Mouse (Mus musculus): ENCODE results near the gene Tmem262.
A peak's percentile ranks its signal among the peaks of the same experiment; 100 is the strongest.

The Tmem262 gene

GRCm38 (mm10) chr19:6102169-6102853, 22.5 kb downstream of the Tmem262 start:
- DNase-seq (ENCODE audit: low read depth, low spot score), result no peak

GRCm38 (mm10) chr19:6104476-6104875, 24.6 kb downstream of the Tmem262 start:
- no peak for DNase-seq (ENCODE audit: low read depth, low spot score)

GRCm38 (mm10) chr19:6105586-6105985, 25.8 kb downstream of the Tmem262 start, which contains the start of gene Naaladl1:
Naaladl1 (plus strand) TSS chr19:6105782.
- DNase-seq (ENCODE audit: low read depth, low spot score), result no peak

GRCm38 (mm10) chr19:6113116-6113515, 33.3 kb downstream of the Tmem262 start:
- no peak for DNase-seq (ENCODE audit: low read depth, low spot score)

GRCm38 (mm10) chr19:6116113-6116850, 36.4 kb downstream of the Tmem262 start:
- no peak for DNase-seq (ENCODE audit: low read depth, low spot score)

GRCm38 (mm10) chr19:6117346-6117985, 37.6 kb downstream of the Tmem262 start:
- DNase-seq (ENCODE audit: low read depth, low spot score), result no peak

- peak; percentile 91 for DNase-seq (ENCODE audit: low read depth, low spot score)
Measured at GRCm38 (mm10) chr19:6117986-6118676, 38.3 kb downstream of the Tmem262 start, which contains the start of gene Sac3d1. Sac3d1 (minus strand) TSS chr19:6118650.

GRCm38 (mm10) chr19:6118677-6119185, 38.9 kb downstream of the Tmem262 start:
- no peak for DNase-seq (ENCODE audit: low read depth, low spot score)

GRCm38 (mm10) chr19:6121761-6122160, 41.9 kb downstream of the Tmem262 start:
- no peak for DNase-seq (ENCODE audit: low read depth, low spot score)

GRCm38 (mm10) chr19:6123330-6123729, 43.5 kb downstream of the Tmem262 start:
- DNase-seq (ENCODE audit: low read depth, low spot score), result no peak

GRCm38 (mm10) chr19:6124898-6125297, 45.1 kb downstream of the Tmem262 start:
- no peak for DNase-seq (ENCODE audit: low read depth, low spot score)

- no peak for DNase-seq (ENCODE audit: low read depth, low spot score)
Measured at GRCm38 (mm10) chr19:6126289-6126688, 46.5 kb downstream of the Tmem262 start.

GRCm38 (mm10) chr19:6126789-6127580, 47.2 kb downstream of the Tmem262 start:
- no peak for DNase-seq (ENCODE audit: low read depth, low spot score)

GRCm38 (mm10) chr19:6127760-6128341, 48.0 kb downstream of the Tmem262 start, which contains the start of gene Snx15:
Snx15 (minus strand) TSS chr19:6128304.
- peak; percentile 88 for DNase-seq (ENCODE audit: low read depth, low spot score)
